Mouse (Mus musculus): ENCODE results near the gene AC124502.3. TPM values are rescaled to one million over a fixed set of nuclear protein-coding genes. Genes with fewer than 3 reads are reported as not detected.
A peak's percentile ranks its signal among the peaks of the same experiment; 100 is the strongest.

AC124502.3 gene
- polyA plus RNA-seq, 2 experiments = 0.13 to 0.29 TPM

DNA sequence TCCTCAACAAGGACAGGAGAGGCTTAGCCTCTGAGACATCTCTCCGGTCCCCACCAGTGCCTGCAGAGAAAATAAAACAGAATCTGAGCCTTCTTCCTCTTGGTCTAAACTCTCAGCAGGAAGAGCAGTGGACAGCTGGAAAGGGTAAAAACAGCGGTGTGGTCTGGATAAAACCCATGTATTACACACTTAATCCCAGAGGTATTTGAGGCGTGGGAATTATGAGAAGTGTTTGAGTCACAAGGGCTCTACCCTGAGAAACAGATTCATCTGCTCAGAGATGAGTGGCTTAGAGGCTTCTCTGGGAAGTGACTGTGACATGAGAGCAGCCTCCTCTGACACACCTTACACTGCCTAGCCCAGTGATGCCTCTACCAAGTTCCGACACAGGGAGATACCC lies 21.1 kb upstream of the AC124502.3 start:
- TF ChIP-seq EP300 (IDR thresholded peaks at IDR 0.05; ENCODE audit: low read depth) = no peak
- no peak for TF ChIP-seq CTCF (IDR thresholded peaks at IDR 0.05; ENCODE audit: low read depth)
- no peaks in the 10 kb centered on the region for H3K36me3 ChIP-seq (replicated peaks; ENCODE audit: control insufficient read depth, insufficient read depth, low read depth)
- 72% methylated on average over 4 of the region's 4 CpGs for WGBS (ENCODE audit: insufficient replicate concordance)
- H3K4me3 ChIP-seq (ENCODE audit: insufficient read depth in 1 of 2, low read depth in 2 of 2, low read length in 2 of 2) = no peak overlapping the region
- no peaks in the 10 kb centered on the region for H3K27me3 ChIP-seq (ENCODE audit: control insufficient read depth, insufficient read depth, low read length)
- H3K9ac ChIP-seq (replicated peaks) = no peak overlapping the region
- DNase-seq (ENCODE audit: low read depth in 3 of 3, low spot score in 3 of 3) (no peak), ATAC-seq (ENCODE audit: insufficient read depth) (no peak)
- no peak overlapping the region for H3K27ac ChIP-seq
- no peak overlapping the region for H3K4me2 ChIP-seq (ENCODE audit: low read depth)
- H3K9me3 ChIP-seq (ENCODE audit: control insufficient read depth, low read length) = no peaks in the 10 kb centered on the region
- no peaks in the 10 kb centered on the region for H3K4me1 ChIP-seq (replicated peaks; ENCODE audit: control insufficient read depth in 2 of 2, insufficient read depth in 2 of 2, low read length in 1 of 2)

GRCm38 (mm10) chr19:5018191-5018590 lies 20.5 kb upstream of the AC124502.3 start:
- Histone ChIP-seq H3K27me3 (ENCODE audit: control insufficient read depth, insufficient read depth, low read length) (no peaks in the 10 kb centered on the region), H3K36me3 (replicated peaks; ENCODE audit: control insufficient read depth, insufficient read depth, low read depth) (no peaks in the 10 kb centered on the region), H3K9me3 (ENCODE audit: control insufficient read depth, low read length) (no peaks in the 10 kb centered on the region), H3K4me2 (ENCODE audit: low read depth) (no peak overlapping the region), H3K4me1 (replicated peaks; ENCODE audit: control insufficient read depth in 2 of 2, insufficient read depth in 2 of 2, low read length in 1 of 2) (peaks cover 0 to under 1% of the 10 kb centered on the region in 2 experiments; a peak in 1 of 4 replicates), H3K9ac (replicated peaks) (no peak overlapping the region), H3K27ac (no peak overlapping the region), H3K4me3 (ENCODE audit: insufficient read depth in 1 of 2, low read depth in 2 of 2, low read length in 2 of 2) (no peak overlapping the region)
- 70% methylated on average over 3 of the region's 3 CpGs for WGBS (ENCODE audit: insufficient replicate concordance)
- no peak for ATAC-seq (ENCODE audit: insufficient read depth)
- no peak for DNase-seq (ENCODE audit: low read depth in 3 of 3, low spot score in 3 of 3)
- no peak for TF ChIP-seq EP300 (IDR thresholded peaks at IDR 0.05; ENCODE audit: low read depth)
- TF ChIP-seq CTCF (IDR thresholded peaks at IDR 0.05; ENCODE audit: low read depth) = no peak

- Histone ChIP-seq H3K9ac (replicated peaks) (no peak overlapping the region), H3K27me3 (ENCODE audit: control insufficient read depth, insufficient read depth, low read length) (no peaks in the 10 kb centered on the region), H3K4me2 (ENCODE audit: low read depth) (no peak overlapping the region), H3K27ac (no peak overlapping the region), H3K4me1 (replicated peaks; ENCODE audit: control insufficient read depth in 2 of 2, insufficient read depth in 2 of 2, low read length in 1 of 2) (peaks cover 0 to 3% of the 10 kb centered on the region in 2 experiments; a peak in 1 of 4 replicates), H3K36me3 (replicated peaks; ENCODE audit: control insufficient read depth, insufficient read depth, low read depth) (no peaks in the 10 kb centered on the region), H3K9me3 (ENCODE audit: control insufficient read depth, low read length) (no peaks in the 10 kb centered on the region), H3K4me3 (ENCODE audit: insufficient read depth in 1 of 2, low read depth in 2 of 2, low read length in 2 of 2) (no peak overlapping the region)
- 77% methylated on average over 2 of the region's 2 CpGs for whole genome bisulfite sequencing (ENCODE audit: insufficient replicate concordance)
- DNase-seq (ENCODE audit: low read depth in 3 of 3, low spot score in 3 of 3) = no peak
- no peak for ATAC-seq (ENCODE audit: insufficient read depth)
- TF ChIP-seq EP300 (IDR thresholded peaks at IDR 0.05; ENCODE audit: low read depth) (no peak), CTCF (IDR thresholded peaks at IDR 0.05; ENCODE audit: low read depth) (no peak)
Observed at GRCm38 (mm10) chr19:5021416-5021815, 17.3 kb upstream of the AC124502.3 start.

- Histone ChIP-seq H3K4me3 (ENCODE audit: insufficient read depth in 1 of 2, low read depth in 2 of 2, low read length in 2 of 2) (peak within 1 kb of the TSS; percentile 59 to 72), H3K9me3 (ENCODE audit: control insufficient read depth, low read length) (no peaks in the 10 kb centered on the region), H3K4me1 (replicated peaks; ENCODE audit: control insufficient read depth in 2 of 2, insufficient read depth in 2 of 2, low read length in 1 of 2) (peaks cover 0 to 3% of the 10 kb centered on the region in 2 experiments; a peak in 1 of 4 replicates), H3K9ac (replicated peaks) (peak within 1 kb of the TSS; percentile 58), H3K27me3 (ENCODE audit: control insufficient read depth, insufficient read depth, low read length) (no peaks in the 10 kb centered on the region), H3K27ac (no peak within 1 kb of the TSS; the same call in 1 of the 2 replicates), H3K36me3 (replicated peaks; ENCODE audit: control insufficient read depth, insufficient read depth, low read depth) (no peaks in the 10 kb centered on the region), H3K4me2 (ENCODE audit: low read depth) (peak within 1 kb of the TSS; percentile 96)
- WGBS (ENCODE audit: insufficient replicate concordance) = under 1% methylated on average over 62 of the region's 62 CpGs
- DNase-seq (ENCODE audit: low read depth in 3 of 3, low spot score in 3 of 3) (peak; percentile 68 to 70 (median 70)), ATAC-seq (ENCODE audit: insufficient read depth) (peak; percentile 88)
- TF ChIP-seq EP300 (IDR thresholded peaks at IDR 0.05; ENCODE audit: low read depth) (no peak), CTCF (IDR thresholded peaks at IDR 0.05; ENCODE audit: low read depth) (no peak)
Observed at GRCm38 (mm10) chr19:5023621-5024479, 14.8 kb upstream of the AC124502.3 start, which contains the start of gene Slc29a2. Gene Slc29a2, plus strand, starts transcription at chr19:5023860.

DNA sequence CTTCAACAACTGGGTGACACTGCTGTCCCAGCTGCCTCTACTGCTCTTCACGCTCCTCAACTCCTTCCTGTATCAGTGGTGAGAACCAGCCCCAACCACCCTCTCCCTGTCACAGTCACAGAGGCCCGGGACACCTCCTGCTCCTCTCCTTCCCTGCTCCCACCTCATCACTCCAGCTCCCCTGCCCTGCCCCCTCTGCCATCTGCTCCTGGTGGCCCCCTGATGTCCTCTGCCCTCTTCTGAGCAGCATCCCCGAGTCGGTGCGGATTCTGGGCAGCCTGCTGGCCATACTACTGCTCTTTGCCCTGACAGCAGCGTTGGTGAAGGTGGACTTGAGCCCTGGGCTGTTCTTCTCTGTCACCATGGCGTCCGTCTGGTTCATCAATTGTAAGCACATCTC lies 12.6 kb upstream of the AC124502.3 start:
- H3K36me3 ChIP-seq (replicated peaks; ENCODE audit: control insufficient read depth, insufficient read depth, low read depth) = no peaks in the 10 kb centered on the region
- no peaks in the 10 kb centered on the region for H3K9me3 ChIP-seq (ENCODE audit: control insufficient read depth, low read length)
- TF ChIP-seq EP300 (IDR thresholded peaks at IDR 0.05; ENCODE audit: low read depth) (no peak), CTCF (IDR thresholded peaks at IDR 0.05; ENCODE audit: low read depth) (no peak)
- no peaks in the 10 kb centered on the region for H3K27me3 ChIP-seq (ENCODE audit: control insufficient read depth, insufficient read depth, low read length)
- WGBS (ENCODE audit: insufficient replicate concordance) = 71% methylated on average over 8 of the region's 8 CpGs
- no peak overlapping the region for H3K27ac ChIP-seq
- H3K4me2 ChIP-seq (ENCODE audit: low read depth) = no peak overlapping the region
- no peak overlapping the region for H3K9ac ChIP-seq (replicated peaks)
- ATAC-seq (ENCODE audit: insufficient read depth) = no peak
- no peak for DNase-seq (ENCODE audit: low read depth in 3 of 3, low spot score in 3 of 3)
- H3K4me1 ChIP-seq (replicated peaks; ENCODE audit: control insufficient read depth in 2 of 2, insufficient read depth in 2 of 2, low read length in 1 of 2) = peaks cover 0 to 3% of the 10 kb centered on the region in 2 experiments; a peak in 1 of 4 replicates
- H3K4me3 ChIP-seq (ENCODE audit: insufficient read depth in 1 of 2, low read depth in 2 of 2, low read length in 2 of 2) = no peak overlapping the region

Measured in liver, embryonic 14.5 days (tissue).